Mouse (Mus musculus): ENCODE measurements around the gene Fam129a. TPM values are rescaled to one million over a fixed set of nuclear protein-coding genes. Genes with fewer than 3 reads are reported as not detected.

Fam129a gene
- polyA plus RNA-seq, 1 experiment from 2014 or later = 9.1 TPM

DNA sequence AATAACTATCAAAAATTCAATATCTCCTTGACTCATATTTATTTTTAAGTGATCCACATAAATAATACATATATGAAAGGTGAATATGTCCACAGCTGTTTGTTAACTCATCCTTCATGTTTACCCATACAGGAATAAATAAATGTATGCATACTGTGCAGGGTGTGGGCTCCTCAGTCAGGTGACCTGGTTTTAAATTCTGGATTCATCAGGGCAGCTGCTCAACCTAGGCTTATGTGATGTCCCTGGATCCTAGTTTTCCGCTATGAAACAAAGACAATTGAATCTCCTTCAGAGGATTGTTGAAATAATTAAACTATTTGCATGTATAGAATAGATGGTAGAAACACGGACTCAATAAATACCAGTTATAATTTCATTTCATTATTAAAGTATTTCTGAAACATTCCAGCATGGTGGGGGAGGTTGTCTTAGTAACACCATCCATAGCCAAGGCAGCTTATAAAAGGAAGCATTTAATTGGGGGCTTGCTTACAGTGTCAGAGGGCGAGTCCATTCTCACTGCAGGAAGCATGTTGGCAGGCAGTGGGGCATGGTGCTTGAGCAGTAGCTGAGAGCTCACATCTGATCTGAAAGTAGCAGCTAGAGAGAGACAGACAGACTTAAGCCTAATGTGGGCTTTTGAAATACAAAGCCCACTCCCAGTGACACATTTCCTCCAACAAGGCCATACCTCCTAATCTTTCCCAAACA is 198.4 kb downstream of the Fam129a start:
- Histone ChIP-seq H3K27me3 (no peaks in the 10 kb centered on the region), H3K4me1 (replicated peaks) (no peaks in the 10 kb centered on the region), H3K4me2 (no peak overlapping the region), H3K36me3 (replicated peaks) (peaks cover 25% of the 10 kb centered on the region), H3K27ac (replicated peaks) (no peak overlapping the region), H3K4me3 (replicated peaks) (no peak overlapping the region), H3K9ac (no peak overlapping the region), H3K9me3 (replicated peaks) (no peaks in the 10 kb centered on the region)
- ATAC-seq (ENCODE audit: insufficient read depth) = no peak
- WGBS (ENCODE audit: insufficient replicate concordance) = 81% methylated on average over 3 of the region's 3 CpGs

Other genes with a start within 250 kb of the Fam129a start
- 68.9 and 71.9 TPM in 2 replicates for gene Ivns1abp, start 226.7 kb upstream of the Fam129a start, polyA plus RNA-seq (2015; fragmentation: Nextera tagmentation; extraction: Ambion mirVana)
- gene Swt1, start 142.7 kb upstream of the Fam129a start, polyA plus RNA-seq (2015; fragmentation: Nextera tagmentation; extraction: Ambion mirVana) = 12.1 and 15.4 TPM in 2 replicates
- gene Trmt1l, start 142.6 kb upstream of the Fam129a start, polyA plus RNA-seq (2015; fragmentation: Nextera tagmentation; extraction: Ambion mirVana) = 15.2 and 16.0 TPM in 2 replicates
- 18.3 and 19.3 TPM in 2 replicates for gene Rnf2, start 70.2 kb upstream of the Fam129a start, polyA plus RNA-seq (2015; fragmentation: Nextera tagmentation; extraction: Ambion mirVana)
- 5.5 and 5.6 TPM in 2 replicates for gene Edem3, start 184.2 kb downstream of the Fam129a start, polyA plus RNA-seq (2015; fragmentation: Nextera tagmentation; extraction: Ambion mirVana)